ENCODE assay signal across 8 mouse cellular contexts in the genomic region with DNA sequence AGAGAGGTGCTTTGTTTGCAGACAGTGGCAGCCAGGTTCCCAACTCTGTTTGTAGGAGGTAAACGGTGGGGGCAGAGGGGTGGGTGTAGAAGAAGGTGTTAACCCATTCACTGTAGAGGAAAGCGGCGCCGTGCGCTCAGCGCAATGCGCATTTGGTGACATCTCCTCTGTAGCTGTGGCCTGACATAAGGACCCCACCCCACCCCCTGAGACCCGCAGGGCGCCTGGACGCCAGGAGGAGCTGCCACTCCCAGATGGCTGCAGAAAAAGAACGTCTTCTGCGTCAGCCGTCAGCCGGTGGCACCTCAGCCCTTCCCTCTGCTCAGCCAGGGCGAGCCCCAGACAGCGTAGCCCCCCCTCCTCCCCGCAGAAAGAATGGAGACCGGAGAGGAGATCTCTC. TPM values are rescaled to one million over a fixed set of nuclear protein-coding genes. Genes with fewer than 3 reads are reported as not detected.
DNase-seq lines count a peak whose midpoint lies in the region; ATAC-seq and TF ChIP-seq lines count a peak whose summit lies in the region.

No protein-coding gene starts in this region.

- peaks cover 46% of the 10 kb centered on the region for H3K4me1 ChIP-seq in E14TG2a.4 (replicated peaks; ENCODE audit: low read depth, low read length)
- H3K4me1 ChIP-seq in heart, embryonic 13.5 days, result peaks cover 30% of the 10 kb centered on the region
- H3K4me1 ChIP-seq in limb, embryonic 15.5 days, result peaks cover 32% of the 10 kb centered on the region
- peaks cover 23% of the 10 kb centered on the region for H3K4me1 ChIP-seq in neural tube, embryonic 15.5 days

- ATAC-seq in common myeloid progenitor, adult 5-6 weeks (replicated peaks; ENCODE audit: low read depth, poor library complexity, severe bottlenecking), result peak; percentile 39; the same call in 1 of the 2 replicates
- ATAC-seq in heart, embryonic 13.5 days (ENCODE audit: extremely low read depth, insufficient number of reproducible peaks, low FRiP score, low TSS enrichment), result no peak
- no peak for ATAC-seq in limb, embryonic 15.5 days (ENCODE audit: insufficient number of reproducible peaks, low FRiP score, low TSS enrichment, low read depth)
- ATAC-seq in neural tube, embryonic 15.5 days (ENCODE audit: low FRiP score), result peak; percentile 68; the same call in 1 of the 2 replicates

- under 1% methylated on average over 18 of the region's 18 CpGs for WGBS in heart, embryonic 13.5 days
- 3% methylated on average over 16 of the region's 18 CpGs for WGBS in limb, embryonic 15.5 days
- WGBS in neural tube, embryonic 15.5 days, result 2% methylated on average over 18 of the region's 18 CpGs

- H3K9me3 ChIP-seq in E14TG2a.4 (ENCODE audit: low read length), result no peaks in the 10 kb centered on the region
- H3K9me3 ChIP-seq in heart, embryonic 13.5 days, result no peaks in the 10 kb centered on the region
- no peaks in the 10 kb centered on the region for H3K9me3 ChIP-seq in limb, embryonic 15.5 days
- no peaks in the 10 kb centered on the region for H3K9me3 ChIP-seq in neural tube, embryonic 15.5 days (replicated peaks)

- H3K36me3 ChIP-seq in E14TG2a.4 (ENCODE audit: insufficient read depth, low read length), result peaks cover 24% of the 10 kb centered on the region
- peaks cover 8% of the 10 kb centered on the region for H3K36me3 ChIP-seq in heart, embryonic 13.5 days
- no peaks in the 10 kb centered on the region for H3K36me3 ChIP-seq in limb, embryonic 15.5 days
- H3K36me3 ChIP-seq in neural tube, embryonic 15.5 days, result no peaks in the 10 kb centered on the region

- no peak overlapping the region for H3K27ac ChIP-seq in heart, embryonic 13.5 days (replicated peaks)
- H3K27ac ChIP-seq in limb, embryonic 15.5 days, result no peak overlapping the region
- no peak overlapping the region for H3K27ac ChIP-seq in neural tube, embryonic 15.5 days (replicated peaks)

- H3K9ac ChIP-seq in heart, embryonic 13.5 days, result peak overlapping the region; percentile 71
- H3K9ac ChIP-seq in limb, embryonic 15.5 days, result no peak overlapping the region
- H3K9ac ChIP-seq in neural tube, embryonic 15.5 days (replicated peaks), result peak overlapping the region; percentile 47

- no peak for DNase-seq in cerebellum, adult 9-11 months
- no peak for DNase-seq in layer of hippocampus, postnatal 10 days (ENCODE audit: low spot score in 2 of 2)
- DNase-seq in layer of hippocampus, adult 11-12 months (ENCODE audit: low spot score), result no peak

- 0 out of 2 replicates have a peak overlapping the region, but pooled peaks have one; percentile 46 for H3K4me3 ChIP-seq in E14TG2a.4 (replicated peaks; ENCODE audit: low read length)
- peak overlapping the region; percentile 45 for H3K4me3 ChIP-seq in heart, embryonic 13.5 days
- H3K4me3 ChIP-seq in limb, embryonic 15.5 days, result peak overlapping the region; percentile 33
- peak overlapping the region; percentile 39 for H3K4me3 ChIP-seq in neural tube, embryonic 15.5 days (replicated peaks)

- H3K27me3 ChIP-seq in E14TG2a.4 (ENCODE audit: insufficient read depth, low read length), result no peaks in the 10 kb centered on the region
- peaks cover 3% of the 10 kb centered on the region; the same call in 1 of the 2 replicates for H3K27me3 ChIP-seq in heart, embryonic 13.5 days (replicated peaks)
- H3K27me3 ChIP-seq in limb, embryonic 15.5 days, result peaks cover 8% of the 10 kb centered on the region; the same call in 1 of the 2 replicates
- no peaks in the 10 kb centered on the region for H3K27me3 ChIP-seq in neural tube, embryonic 15.5 days (replicated peaks)

- TF ChIP-seq CTCF in E14TG2a.4 (conservative IDR thresholded peaks at IDR 0.05; ENCODE audit: low read length), result no peak

- H3K4me2 ChIP-seq in heart, embryonic 13.5 days, result peak overlapping the region; percentile 70
- H3K4me2 ChIP-seq in limb, embryonic 15.5 days, result peak overlapping the region; percentile 63
- peak overlapping the region; percentile 76 for H3K4me2 ChIP-seq in neural tube, embryonic 15.5 days

RNA-seq across cellular contexts. Expression of gene Socs2, which starts 18.5 kb away (rescaled TPM):
- 0.87 TPM in 1 of 2 replicates, not detected in the other for total RNA-seq in common myeloid progenitor, adult 5-6 weeks (2017)
- polyA plus RNA-seq in heart, embryonic 13.5 days (2015; fragmentation: Nextera tagmentation; extraction: Ambion mirVana), result 43.6 and 45.2 TPM in 2 replicates
- polyA plus RNA-seq in limb, embryonic 15.5 days (2015; fragmentation: Nextera tagmentation; extraction: Ambion mirVana), result 42.3 and 49.6 TPM in 2 replicates
- 106 and 126 TPM in 2 replicates for polyA plus RNA-seq in neural tube, embryonic 15.5 days (2015; fragmentation: Nextera tagmentation; extraction: Ambion mirVana)
- total RNA-seq in layer of hippocampus, postnatal 10 days (2021), result 10 to 100 TPM; 73.9 to 75.7 TPM

Comparison
In these comparisons a context has a peak if more than half of its experiments do, and no peak if none do; other contexts are left out.
1. ATAC-seq: peak in common myeloid progenitor, adult 5-6 weeks (single experiment) and neural tube, embryonic 15.5 days (single experiment); none in heart, embryonic 13.5 days (single experiment) and limb, embryonic 15.5 days (single experiment).
2. Peak in every context shown above with its lines, with median percentiles within 50 percentile points of each other: H3K4me3 ChIP-seq and H3K4me2 ChIP-seq.